Mouse (Mus musculus): ENCODE results near the gene Kirrel3. TPM values are rescaled to one million over a fixed set of nuclear protein-coding genes. Genes with fewer than 3 reads are reported as not detected.

Gene Kirrel3
- total RNA-seq, 2 experiments from 2014 or later: 1.3 to 1.7 TPM

DNA sequence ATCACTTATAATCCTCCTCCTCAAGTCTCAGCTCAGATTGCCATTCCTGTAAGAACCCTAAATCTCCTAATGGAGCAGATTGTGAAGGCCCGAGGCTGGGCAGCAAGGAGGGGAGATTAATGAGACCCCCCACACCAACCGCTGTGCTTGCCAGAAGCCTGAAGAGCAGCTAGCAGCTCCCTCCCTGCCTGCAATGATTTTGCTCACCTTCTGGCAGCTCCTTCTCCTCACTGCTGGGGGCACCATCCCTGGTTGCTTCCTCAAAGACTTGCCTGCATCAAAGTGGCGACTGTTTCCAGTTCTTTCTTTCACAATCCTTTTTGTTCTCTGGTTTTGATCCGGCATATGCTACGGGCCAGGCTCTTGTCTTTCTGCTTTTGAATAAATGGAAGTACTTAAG is 253.7 kb downstream of the Kirrel3 start:
- intact Hi-C loops (cut with DNase I): no loop called here
- DNase-seq: no peak

- intact Hi-C loops (cut with DNase I): no loop called here
- no peak for DNase-seq
These were observed 255.1 kb downstream of the Kirrel3 start for GRCm38 (mm10) chr9:34740814-34741213.

GRCm38 (mm10) chr9:34748003-34748402 is 262.3 kb downstream of the Kirrel3 start:
- intact Hi-C loops (cut with DNase I): loop anchor here (5.0 kb wide), 1 partner anchor 86 kb away; no protein-coding TSS in a partner anchor

DNA sequence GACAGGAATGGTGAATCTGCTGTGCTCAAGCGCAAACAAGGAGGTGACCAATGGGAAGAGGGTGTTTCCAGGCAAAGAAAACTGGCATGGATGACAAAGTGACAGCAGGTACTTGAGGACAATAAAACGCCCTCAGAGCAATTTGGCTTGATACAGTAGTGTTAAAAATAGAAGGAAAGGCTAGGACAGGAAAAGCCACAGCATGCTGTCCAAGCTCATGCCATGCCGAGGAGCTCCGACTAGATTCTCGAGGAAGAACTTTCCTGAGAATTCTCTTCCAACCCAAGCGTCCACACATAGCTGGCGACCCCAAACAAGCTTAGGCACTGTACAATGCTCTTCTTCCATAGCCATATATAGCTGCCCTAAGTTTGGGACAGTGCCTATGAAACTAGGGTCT is 263.5 kb downstream of the Kirrel3 start:
- DNase-seq: peak; percentile 49 to 50

More at GRCm38 (mm10) chr9:34748003-34748402, 262.3 kb downstream of the Kirrel3 start:
- DNase-seq: peak; percentile 17

DNA sequence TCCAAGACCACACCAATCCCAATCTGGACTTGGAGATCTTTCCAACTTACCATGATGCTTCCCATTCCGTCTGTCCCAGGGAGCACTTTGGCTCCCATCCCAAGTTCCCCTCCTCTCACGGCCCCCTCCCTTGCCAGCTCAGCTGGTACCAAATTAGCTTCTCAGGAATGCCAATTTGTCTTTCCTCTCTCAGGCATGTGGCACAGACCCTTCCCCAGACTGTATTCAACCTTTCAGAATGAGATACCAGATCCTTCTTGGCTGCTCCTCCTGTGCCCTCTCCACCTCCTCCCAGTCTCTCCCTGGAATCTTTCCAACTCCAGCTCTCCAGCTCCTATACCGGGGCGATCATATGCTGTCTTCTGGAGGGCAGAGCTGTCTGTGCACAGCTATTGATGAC is 264.2 kb downstream of the Kirrel3 start:
- peak in 1 of 2 experiments; percentile 15 for DNase-seq

More for the DNA sequence above, 263.5 kb downstream of the Kirrel3 start:
- intact Hi-C loops (cut with DNase I): loop anchor here (5.0 kb wide), 1 partner anchor 87 kb away; no protein-coding TSS in a partner anchor

DNA sequence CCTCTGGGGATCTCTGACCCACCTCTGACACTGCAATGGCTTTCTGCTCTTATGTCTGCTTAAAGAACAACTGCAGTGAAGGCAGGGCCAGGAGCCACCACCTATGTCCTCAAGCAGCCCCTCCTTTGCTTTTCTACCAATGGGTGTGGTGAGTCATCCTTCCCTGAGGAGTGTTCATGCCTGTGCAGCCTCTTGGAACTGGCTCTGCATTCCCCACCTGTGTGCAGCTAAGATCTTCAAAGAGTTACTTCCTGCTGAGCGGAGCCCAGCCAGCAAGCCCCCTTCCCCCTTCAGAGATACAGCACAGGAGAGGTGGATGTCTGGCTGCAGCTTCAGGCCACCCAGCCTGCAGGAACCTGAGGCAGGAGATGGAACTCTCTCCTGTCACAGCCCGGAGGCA is 265.2 kb downstream of the Kirrel3 start:
- no peak for DNase-seq
- intact Hi-C loops (cut with DNase I): loop anchor here (5.0 to 10.0 kb wide), 2 partner anchors 266 to 414 kb away; no protein-coding TSS in a partner anchor

More for the DNA sequence above, 264.2 kb downstream of the Kirrel3 start:
- intact Hi-C loops (cut with DNase I): loop anchor here (5.0 to 10.0 kb wide), 3 partner anchors 88 to 415 kb away; no protein-coding TSS in a partner anchor

DNA sequence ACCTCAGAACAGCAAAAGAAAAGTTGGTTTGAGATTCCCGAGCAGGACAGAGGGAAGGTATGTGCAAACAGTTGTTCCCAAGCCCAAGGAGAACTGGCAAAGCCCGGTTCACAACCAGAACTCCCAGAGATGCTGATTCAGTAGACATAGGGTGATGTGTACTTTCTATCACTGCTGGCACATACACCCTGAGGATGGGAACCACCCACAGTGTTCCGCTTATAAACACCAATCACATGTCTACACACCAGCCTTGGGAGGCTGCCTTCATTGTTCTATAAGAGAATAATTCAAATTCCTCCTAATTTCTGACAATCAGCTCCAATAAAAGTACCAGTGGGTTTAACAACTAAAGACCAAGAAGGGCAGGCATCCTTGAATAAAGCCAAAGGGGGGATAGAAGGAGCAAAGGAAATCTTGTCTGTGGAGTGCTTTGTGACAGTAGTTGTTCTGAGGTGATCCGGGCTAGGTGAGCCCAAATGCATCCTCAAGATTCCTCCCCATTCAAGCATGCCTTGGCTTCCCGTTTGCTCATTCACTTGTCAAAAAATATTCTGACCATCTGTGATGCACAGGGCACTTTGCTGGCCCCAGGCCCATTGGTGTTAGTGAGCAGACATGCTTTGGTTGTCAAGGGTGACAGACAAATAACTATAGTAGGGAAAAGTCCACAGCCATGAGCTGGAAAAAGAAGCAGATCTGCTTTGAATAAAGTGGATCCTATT is 266.5 kb downstream of the Kirrel3 start:
- DNase-seq: peak in 1 of 2 experiments; percentile 4
- intact Hi-C loops (cut with DNase I): loop anchor here (5.0 to 10.0 kb wide), 2 partner anchors 265 to 413 kb away; no protein-coding TSS in a partner anchor

DNA sequence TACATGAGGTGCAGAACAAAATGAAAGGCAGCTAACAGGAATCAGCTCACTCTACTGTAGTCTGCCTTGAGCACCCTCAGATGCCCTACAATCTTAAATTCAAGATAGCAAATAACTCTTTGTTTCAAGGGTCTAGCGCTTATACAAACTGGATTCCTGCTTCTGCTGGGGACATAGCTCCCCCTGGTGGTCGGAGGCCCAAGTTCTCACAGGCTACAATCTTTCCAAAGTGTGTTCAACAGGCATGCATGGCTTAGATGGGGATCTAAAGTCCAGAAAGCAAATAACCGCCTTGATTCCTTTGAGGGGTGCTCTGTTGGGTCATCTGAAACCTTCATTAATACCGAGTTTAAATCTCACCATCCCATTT is 267.1 kb downstream of the Kirrel3 start:
- intact Hi-C loops (cut with DNase I): loop anchor here (1.0 to 10.0 kb wide), 3 partner anchors 254 to 412 kb away; no protein-coding TSS in a partner anchor
- peak; percentile 60 to 85 for DNase-seq

DNA sequence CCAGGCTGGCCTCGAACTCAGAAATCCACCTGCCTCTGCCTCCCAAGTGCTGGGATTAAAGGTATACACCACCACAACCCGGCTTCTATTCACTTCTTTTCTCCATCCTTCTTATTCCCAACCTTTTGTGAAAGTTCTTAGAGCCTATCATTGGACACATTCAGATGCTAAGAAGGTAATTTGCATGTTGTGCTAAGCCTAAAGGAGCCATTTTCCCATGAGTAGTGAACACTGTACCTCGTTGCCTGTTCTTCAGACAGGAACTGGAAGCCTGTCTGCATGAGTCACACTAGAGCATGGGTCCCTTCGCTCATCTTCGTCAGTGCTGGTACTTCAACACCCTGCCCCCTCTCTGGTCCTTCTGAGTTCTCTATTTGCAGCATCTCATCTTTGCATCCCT is 268.2 kb downstream of the Kirrel3 start:
- intact Hi-C loops (cut with DNase I): loop anchor here (1.0 to 10.0 kb wide), 3 partner anchors 256 to 411 kb away; no protein-coding TSS in a partner anchor
- DNase-seq: no peak

- DNase-seq: no peak
- intact Hi-C loops (cut with DNase I): loop anchor here (5.0 to 10.0 kb wide), 2 partner anchors 263 to 410 kb away; no protein-coding TSS in a partner anchor
These were observed 268.9 kb downstream of the Kirrel3 start for GRCm38 (mm10) chr9:34754523-34755097.

DNA sequence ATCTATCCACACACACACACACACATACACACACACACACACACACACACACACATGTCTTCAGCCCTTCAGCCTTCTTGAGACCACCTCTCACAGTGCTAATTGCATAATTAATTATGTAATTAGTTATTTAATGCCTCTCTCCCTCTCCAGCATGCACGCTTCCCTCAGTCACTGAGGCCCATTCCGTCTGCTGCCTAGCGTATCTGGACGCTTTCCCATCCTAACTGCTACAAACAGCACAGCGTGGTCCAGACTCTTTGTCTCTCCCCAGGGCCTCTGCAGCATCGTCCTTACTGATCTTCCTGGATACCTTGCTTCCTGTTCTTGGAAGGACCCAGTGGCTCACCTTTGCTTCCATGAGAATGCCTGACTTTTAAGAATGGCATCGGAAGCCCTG is 270.4 kb downstream of the Kirrel3 start:
- DNase-seq: no peak
- intact Hi-C loops (cut with DNase I): loop anchor here (10.0 kb wide), 1 partner anchor 409 kb away; no protein-coding TSS in a partner anchor

- no peak for DNase-seq
- intact Hi-C loops (cut with DNase I): loop anchor here (10.0 kb wide), 1 partner anchor 406 kb away; no protein-coding TSS in a partner anchor
These were observed 273.2 kb downstream of the Kirrel3 start for GRCm38 (mm10) chr9:34758925-34759324.

GRCm38 (mm10) chr9:34760521-34760920 is 274.8 kb downstream of the Kirrel3 start:
- intact Hi-C loops (cut with DNase I): no loop called here
- no peak for DNase-seq

GRCm38 (mm10) chr9:34766792-34767623 is 281.3 kb downstream of the Kirrel3 start:
- intact Hi-C loops (cut with DNase I): no loop called here
- DNase-seq: no peak

DNA sequence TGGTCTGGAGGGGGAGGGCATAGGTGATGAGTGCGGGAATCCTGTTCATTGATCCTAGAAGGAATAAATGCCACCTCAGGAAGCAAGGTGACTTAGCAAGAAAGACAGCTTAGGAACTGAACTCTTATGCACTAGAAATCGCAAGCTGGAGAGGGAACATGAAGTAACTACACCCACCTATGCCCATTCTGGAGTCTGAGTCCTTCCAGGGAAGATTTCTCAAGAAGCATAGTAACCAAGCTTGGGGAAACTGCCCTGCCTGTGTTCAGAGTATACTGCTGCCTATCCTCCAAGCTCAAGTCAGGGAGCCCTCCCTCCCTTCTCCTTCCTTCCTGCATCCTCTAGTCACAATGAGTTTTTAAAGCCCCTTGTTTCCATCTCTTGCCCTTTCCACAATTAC is 283.3 kb downstream of the Kirrel3 start:
- intact Hi-C loops (cut with DNase I): no loop called here
- no peak for DNase-seq

GRCm38 (mm10) chr9:34770951-34771350 is 285.3 kb downstream of the Kirrel3 start:
- DNase-seq: no peak
- intact Hi-C loops (cut with DNase I): no loop called here

DNA sequence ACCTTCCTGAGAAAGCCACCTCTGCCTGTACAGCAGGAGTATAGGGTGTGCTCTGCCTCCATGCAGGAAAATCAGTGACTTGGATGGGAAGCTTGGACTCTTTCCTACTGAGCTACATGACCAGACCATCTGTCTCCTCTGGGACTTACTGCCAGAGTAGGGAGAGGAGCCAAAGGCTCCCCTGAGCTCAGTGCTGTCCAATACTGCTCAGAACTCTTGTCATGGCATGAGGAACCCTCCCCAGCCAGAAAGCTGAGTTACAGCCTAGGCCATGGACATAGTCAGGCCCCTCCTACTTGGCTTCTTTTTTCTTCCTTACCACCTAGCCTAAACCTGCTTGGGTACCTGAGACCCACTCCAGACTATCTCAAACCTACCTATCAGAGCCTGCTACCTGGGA is 285.7 kb downstream of the Kirrel3 start:
- intact Hi-C loops (cut with DNase I): no loop called here
- DNase-seq: no peak

- no peak for DNase-seq
- intact Hi-C loops (cut with DNase I): no loop called here
These were observed 286.3 kb downstream of the Kirrel3 start for GRCm38 (mm10) chr9:34772022-34772437.

- intact Hi-C loops (cut with DNase I): no loop called here
- DNase-seq: no peak
These were observed 295.7 kb downstream of the Kirrel3 start for GRCm38 (mm10) chr9:34781356-34781755.

GRCm38 (mm10) chr9:34787915-34788314 is 302.2 kb downstream of the Kirrel3 start:
- DNase-seq: no peak
- intact Hi-C loops (cut with DNase I): no loop called here

DNA sequence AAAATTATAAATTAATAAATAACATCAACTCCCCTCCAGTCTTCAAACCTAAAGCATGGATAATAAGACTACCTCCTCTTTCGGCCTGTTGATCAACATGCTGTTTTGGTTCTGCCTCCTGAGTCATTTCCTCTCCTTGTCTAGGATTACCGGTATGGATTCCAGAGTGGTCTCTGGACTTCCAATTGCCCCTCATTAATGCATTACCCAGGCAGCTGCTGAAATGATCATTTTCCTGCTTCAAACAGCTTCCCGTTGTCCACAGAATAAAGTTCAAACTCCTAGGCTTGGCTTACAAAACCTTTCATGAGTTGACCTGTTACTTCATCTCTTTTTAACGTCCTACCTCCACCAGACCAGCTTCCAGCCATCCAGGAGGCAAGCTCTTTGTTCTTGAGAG is 309.5 kb downstream of the Kirrel3 start:
- peak; percentile 4 to 9 for DNase-seq
- intact Hi-C loops (cut with DNase I): no loop called here

All from heart, postnatal 10 days (tissue).